19 mouse cellular contexts compared by ENCODE assay signal in genomic region chr1:165655482-165655881, GRCm38 (mm10). TPM values are rescaled to one million over a fixed set of nuclear protein-coding genes. Genes with fewer than 3 reads are reported as not detected.
DNase-seq lines count a peak whose midpoint lies in the region; ATAC-seq and TF ChIP-seq lines count a peak whose summit lies in the region.
"Had no signal": no experiment of that assay in that cellular context is flagged by ENCODE, and none has a peak within 500 bp of the region (broad histone marks: within the 10 kb centered on the region; RNA-seq: fewer than 3 reads in every experiment).

No protein-coding gene starts in this region.

- H3K9ac ChIP-seq in heart, embryonic 11.5 days (ENCODE audit: low read depth, low read length): no peak overlapping the region
- no peak overlapping the region for H3K9ac ChIP-seq in intestine, embryonic 15.5 days
- H3K9ac ChIP-seq in intestine, embryonic 16.5 days (ENCODE audit: low read depth, low read length): no peak overlapping the region
- H3K9ac ChIP-seq in liver, embryonic 15.5 days: no peak overlapping the region
- H3K9ac ChIP-seq in liver, embryonic 12.5 days: no peak overlapping the region
- H3K9ac ChIP-seq: embryonic facial prominence, embryonic 15.5 days; hindbrain, embryonic 13.5 days; limb, embryonic 13.5 days; liver, embryonic 14.5 days; midbrain, embryonic 13.5 days; neural tube, embryonic 13.5 days had no signal

- H3K27ac ChIP-seq in heart, embryonic 11.5 days (ENCODE audit: low read depth, low read length): 0 out of 2 replicates have a peak overlapping the region, but pooled peaks have one; percentile 6
- 0 out of 2 replicates have a peak overlapping the region, but pooled peaks have one; percentile 22 for H3K27ac ChIP-seq in intestine, embryonic 15.5 days
- H3K27ac ChIP-seq in intestine, embryonic 16.5 days (ENCODE audit: low read length): no peak overlapping the region
- H3K27ac ChIP-seq in liver, embryonic 15.5 days (replicated peaks): no peak overlapping the region
- no peak overlapping the region for H3K27ac ChIP-seq in liver, embryonic 12.5 days
- H3K27ac ChIP-seq: embryonic facial prominence, embryonic 15.5 days; hindbrain, embryonic 13.5 days; layer of hippocampus, adult 2 months; limb, embryonic 13.5 days; liver, embryonic 14.5 days; midbrain, embryonic 13.5 days; neural tube, embryonic 13.5 days had no signal

- no peak overlapping the region for H3K4me2 ChIP-seq in heart, embryonic 11.5 days
- no peak overlapping the region for H3K4me2 ChIP-seq in intestine, embryonic 15.5 days (replicated peaks)
- no peak overlapping the region for H3K4me2 ChIP-seq in intestine, embryonic 16.5 days (ENCODE audit: low read depth, low read length)
- H3K4me2 ChIP-seq in liver, embryonic 15.5 days: no peak overlapping the region
- no peak overlapping the region for H3K4me2 ChIP-seq in liver, embryonic 12.5 days
- H3K4me2 ChIP-seq: embryonic facial prominence, embryonic 15.5 days; hindbrain, embryonic 13.5 days; limb, embryonic 13.5 days; midbrain, embryonic 13.5 days; neural tube, embryonic 13.5 days had no signal

- peaks cover 9% of the 10 kb centered on the region; the same call in 1 of the 2 replicates for H3K4me1 ChIP-seq in heart, embryonic 11.5 days (ENCODE audit: control insufficient read depth, insufficient read depth, low read length)
- H3K4me1 ChIP-seq in intestine, embryonic 15.5 days (replicated peaks): 0 out of 2 replicates have a peak, but pooled peaks cover 5% of the 10 kb centered on the region
- peaks cover 2% of the 10 kb centered on the region; the same call in 1 of the 2 replicates for H3K4me1 ChIP-seq in intestine, embryonic 16.5 days (ENCODE audit: control insufficient read depth, insufficient read depth, low read length)
- peaks cover 13% of the 10 kb centered on the region; the same call in 1 of the 2 replicates for H3K4me1 ChIP-seq in liver, embryonic 15.5 days (replicated peaks)
- H3K4me1 ChIP-seq in liver, embryonic 12.5 days: peaks cover 23% of the 10 kb centered on the region
- peaks cover 52% of the 10 kb centered on the region for H3K4me1 ChIP-seq in E14TG2a.4 (replicated peaks; ENCODE audit: low read depth, low read length)
- H3K4me1 ChIP-seq: limb, embryonic 13.5 days; midbrain, embryonic 13.5 days; neural tube, embryonic 13.5 days had no signal

- H3K9me3 ChIP-seq in heart, embryonic 11.5 days (replicated peaks; ENCODE audit: control insufficient read depth, low read length): no peaks in the 10 kb centered on the region
- H3K9me3 ChIP-seq in intestine, embryonic 15.5 days: no peaks in the 10 kb centered on the region
- no peaks in the 10 kb centered on the region for H3K9me3 ChIP-seq in intestine, embryonic 16.5 days (ENCODE audit: control insufficient read depth, low read length)
- H3K9me3 ChIP-seq in liver, embryonic 15.5 days (replicated peaks): no peaks in the 10 kb centered on the region
- no peaks in the 10 kb centered on the region for H3K9me3 ChIP-seq in liver, embryonic 12.5 days (replicated peaks)
- peaks cover 11% of the 10 kb centered on the region; the same call in 1 of the 2 replicates for H3K9me3 ChIP-seq in E14TG2a.4 (ENCODE audit: low read length)
- H3K9me3 ChIP-seq: embryonic facial prominence, embryonic 15.5 days; hindbrain, embryonic 13.5 days; limb, embryonic 13.5 days; midbrain, embryonic 13.5 days; neural tube, embryonic 13.5 days had no signal

- H3K4me3 ChIP-seq in heart, embryonic 11.5 days (ENCODE audit: low read depth, low read length): no peak overlapping the region
- H3K4me3 ChIP-seq in intestine, embryonic 15.5 days (replicated peaks): no peak overlapping the region
- no peak overlapping the region for H3K4me3 ChIP-seq in intestine, embryonic 16.5 days (ENCODE audit: low read length)
- H3K4me3 ChIP-seq in liver, embryonic 15.5 days (replicated peaks): no peak overlapping the region
- no peak overlapping the region for H3K4me3 ChIP-seq in liver, embryonic 12.5 days
- H3K4me3 ChIP-seq in E14TG2a.4 (replicated peaks; ENCODE audit: low read length): peak overlapping the region; percentile 46
- H3K4me3 ChIP-seq: embryonic facial prominence, embryonic 15.5 days; hindbrain, embryonic 13.5 days; layer of hippocampus, adult 2 months; limb, embryonic 13.5 days; midbrain, embryonic 13.5 days; neural tube, embryonic 13.5 days had no signal

- TF ChIP-seq CTCF in E14TG2a.4 (conservative IDR thresholded peaks at IDR 0.05; ENCODE audit: low read length): no peak

- WGBS in heart, embryonic 11.5 days (ENCODE audit: insufficient replicate concordance): 54% methylated on average over 14 of the region's 14 CpGs
- 51% methylated on average over 14 of the region's 14 CpGs for WGBS in intestine, embryonic 15.5 days
- WGBS in intestine, embryonic 16.5 days: 57% methylated on average over 14 of the region's 14 CpGs
- WGBS in liver, embryonic 15.5 days (ENCODE audit: insufficient replicate concordance): 72% methylated on average over 14 of the region's 14 CpGs
- WGBS in liver, embryonic 12.5 days (ENCODE audit: insufficient replicate concordance): 71% methylated on average over 14 of the region's 14 CpGs

- H3K27me3 ChIP-seq in heart, embryonic 11.5 days (ENCODE audit: control insufficient read depth, insufficient read depth, low read length): no peaks in the 10 kb centered on the region
- H3K27me3 ChIP-seq in intestine, embryonic 15.5 days (replicated peaks): no peaks in the 10 kb centered on the region
- H3K27me3 ChIP-seq in intestine, embryonic 16.5 days (replicated peaks; ENCODE audit: control insufficient read depth, insufficient read depth, low read length): no peaks in the 10 kb centered on the region
- H3K27me3 ChIP-seq in liver, embryonic 15.5 days: no peaks in the 10 kb centered on the region
- H3K27me3 ChIP-seq in liver, embryonic 12.5 days (replicated peaks): no peaks in the 10 kb centered on the region
- no peaks in the 10 kb centered on the region for H3K27me3 ChIP-seq in E14TG2a.4 (ENCODE audit: insufficient read depth, low read length)
- H3K27me3 ChIP-seq: embryonic facial prominence, embryonic 15.5 days; hindbrain, embryonic 13.5 days; limb, embryonic 13.5 days; midbrain, embryonic 13.5 days; neural tube, embryonic 13.5 days had no signal

- no peak for ATAC-seq in heart, embryonic 11.5 days (replicated peaks; ENCODE audit: insufficient number of reproducible peaks, low FRiP score, low TSS enrichment)
- no peak for ATAC-seq in intestine, embryonic 15.5 days
- no peak for ATAC-seq in intestine, embryonic 16.5 days
- ATAC-seq in liver, embryonic 15.5 days (ENCODE audit: insufficient read depth): 0 out of 2 replicates have a peak, but pooled peaks have one; percentile 13
- ATAC-seq in liver, embryonic 12.5 days: no peak
- ATAC-seq: forebrain, embryonic 16.5 days; inflammation-experienced regulatory T-cells, adult 6 months; midbrain, embryonic 13.5 days had no signal

- DNase-seq in heart, adult 11 months: no peak
- DNase-seq in cerebellum, adult 18-20 months: no peak
- DNase-seq: cerebellum, adult 2 months; layer of hippocampus, postnatal 36 days had no signal

- H3K36me3 ChIP-seq in heart, embryonic 11.5 days (ENCODE audit: control insufficient read depth, insufficient read depth, low read length): peaks cover 21% of the 10 kb centered on the region
- H3K36me3 ChIP-seq in intestine, embryonic 15.5 days: peaks cover 8% of the 10 kb centered on the region
- no peaks in the 10 kb centered on the region; the same call in 1 of the 2 replicates for H3K36me3 ChIP-seq in intestine, embryonic 16.5 days (ENCODE audit: control insufficient read depth, insufficient read depth, low read length)
- peaks cover 7% of the 10 kb centered on the region; the same call in 1 of the 2 replicates for H3K36me3 ChIP-seq in liver, embryonic 15.5 days (replicated peaks)
- peaks cover 10% of the 10 kb centered on the region; the same call in 1 of the 2 replicates for H3K36me3 ChIP-seq in liver, embryonic 12.5 days
- no peaks in the 10 kb centered on the region for H3K36me3 ChIP-seq in E14TG2a.4 (ENCODE audit: insufficient read depth, low read length)
- H3K36me3 ChIP-seq: embryonic facial prominence, embryonic 15.5 days; hindbrain, embryonic 13.5 days; midbrain, embryonic 13.5 days; neural tube, embryonic 13.5 days had no signal

RNA-seq across cellular contexts. Expression of gene Mpzl1, which starts 21.1 kb away (rescaled TPM):
- polyA plus RNA-seq in heart, embryonic 11.5 days (2014; fragmentation: Nextera tagmentation; extraction: Ambion mirVana): 129 and 143 TPM in 2 replicates
- 129 and 130 TPM in 2 replicates for polyA plus RNA-seq in intestine, embryonic 15.5 days (2015; fragmentation: Nextera tagmentation; extraction: Ambion mirVana)
- polyA plus RNA-seq in intestine, embryonic 16.5 days (2015; fragmentation: Nextera tagmentation; extraction: Ambion mirVana): 103 and 110 TPM in 2 replicates
- 25.5 and 28.7 TPM in 2 replicates for polyA plus RNA-seq in liver, embryonic 15.5 days (2015; fragmentation: Nextera tagmentation; extraction: Ambion mirVana)
- 49.3 and 50.3 TPM in 2 replicates for polyA plus RNA-seq in liver, embryonic 12.5 days (2016; fragmentation: Nextera tagmentation; extraction: Ambion mirVana)

RNA-seq across cellular contexts. Expression of gene Rcsd1, which starts 54.1 kb away (rescaled TPM):
- 85.4 and 91.8 TPM in 2 replicates for polyA plus RNA-seq in heart, embryonic 11.5 days (2014; fragmentation: Nextera tagmentation; extraction: Ambion mirVana)
- 32.7 and 33.8 TPM in 2 replicates for polyA plus RNA-seq in intestine, embryonic 15.5 days (2015; fragmentation: Nextera tagmentation; extraction: Ambion mirVana)
- polyA plus RNA-seq in intestine, embryonic 16.5 days (2015; fragmentation: Nextera tagmentation; extraction: Ambion mirVana): 28.7 and 32.4 TPM in 2 replicates
- polyA plus RNA-seq in liver, embryonic 15.5 days (2015; fragmentation: Nextera tagmentation; extraction: Ambion mirVana): 11.5 and 12.0 TPM in 2 replicates
- 10.7 and 10.8 TPM in 2 replicates for polyA plus RNA-seq in liver, embryonic 12.5 days (2016; fragmentation: Nextera tagmentation; extraction: Ambion mirVana)

Comparison
In these comparisons a context has a peak if more than half of its experiments do, and no peak if none do; other contexts are left out.
1. H3K27ac ChIP-seq: peak in heart, embryonic 11.5 days (single experiment) and intestine, embryonic 15.5 days (single experiment); none in intestine, embryonic 16.5 days (single experiment), liver, embryonic 15.5 days (single experiment) and liver, embryonic 12.5 days (single experiment).